Mouse (Mus musculus): ENCODE results near the gene Hspa8.

DNA sequence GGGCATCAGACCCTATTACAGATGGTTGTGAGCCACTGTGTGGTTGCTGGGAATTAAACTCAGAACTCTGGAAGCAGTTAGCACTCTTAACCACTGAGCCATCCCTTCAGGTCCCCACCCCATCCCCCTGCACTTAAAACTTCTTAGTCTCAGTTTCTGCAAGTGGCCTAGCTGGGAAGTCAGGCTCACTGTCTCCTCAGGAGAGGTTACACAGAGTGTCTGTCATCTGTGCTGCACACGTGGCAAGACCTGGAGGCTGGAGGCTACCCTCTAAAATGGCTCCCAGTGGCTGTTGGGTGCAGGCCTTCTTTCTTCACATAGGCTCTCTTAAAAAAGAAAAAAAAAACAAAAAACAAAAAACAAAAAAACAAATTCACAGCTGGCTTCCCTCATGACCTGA is 24.7 kb upstream of the Hspa8 start:
- TF ChIP-seq POLR2A (IDR thresholded peaks at IDR 0.05; ENCODE audit: control insufficient read depth, low read depth, low read length) = no peak
- no peak for TF ChIP-seq CTCF (IDR thresholded peaks at IDR 0.05; ENCODE audit: control insufficient read depth, insufficient read depth, insufficient replicate concordance, low read depth, low read length)

All from testis, adult 2 months (tissue).